Mouse (Mus musculus) lung, postnatal 0 days (tissue): ENCODE measurements at regions not wholly inside any gene's neighbourhood (a gene's known extent, or its start where the extent isn't known, plus 50 kb on each side); places are given as distances from the start of the nearest gene placed in this dataset.

ENCODE experiments used
- CTCF ChIP-seq: IDR thresholded peaks from 2 replicates; pipeline ENCODE4 v1.5.1; 2016; ENCODE audit warnings: antibody characterized with exemption, mild to moderate bottlenecking
- EP300 ChIP-seq: IDR thresholded peaks from 2 replicates; pipeline ENCODE4 v1.6.1; 2016; ENCODE audit warnings: antibody characterized with exemption, mild to moderate bottlenecking, control low read depth

GRCm38 (mm10) chr2:73987441-73988105 lies 76.4 kb upstream of the Atp5g3 start:
- TF ChIP-seq CTCF (no peak), EP300 (no peak)
